Mouse (Mus musculus): ENCODE data around the gene Hist1h1e. TPM values are rescaled to one million over a fixed set of nuclear protein-coding genes. Genes with fewer than 3 reads are reported as not detected.
"Not testable (repeated sequence)": the region's sequence is repeated elsewhere in the genome, so short reads cannot be mapped to it uniquely, and the experiment has no call there.

Hist1h1e gene
- polyA plus RNA-seq, 1 experiment from 2014 or later, result 19.5 TPM

DNA sequence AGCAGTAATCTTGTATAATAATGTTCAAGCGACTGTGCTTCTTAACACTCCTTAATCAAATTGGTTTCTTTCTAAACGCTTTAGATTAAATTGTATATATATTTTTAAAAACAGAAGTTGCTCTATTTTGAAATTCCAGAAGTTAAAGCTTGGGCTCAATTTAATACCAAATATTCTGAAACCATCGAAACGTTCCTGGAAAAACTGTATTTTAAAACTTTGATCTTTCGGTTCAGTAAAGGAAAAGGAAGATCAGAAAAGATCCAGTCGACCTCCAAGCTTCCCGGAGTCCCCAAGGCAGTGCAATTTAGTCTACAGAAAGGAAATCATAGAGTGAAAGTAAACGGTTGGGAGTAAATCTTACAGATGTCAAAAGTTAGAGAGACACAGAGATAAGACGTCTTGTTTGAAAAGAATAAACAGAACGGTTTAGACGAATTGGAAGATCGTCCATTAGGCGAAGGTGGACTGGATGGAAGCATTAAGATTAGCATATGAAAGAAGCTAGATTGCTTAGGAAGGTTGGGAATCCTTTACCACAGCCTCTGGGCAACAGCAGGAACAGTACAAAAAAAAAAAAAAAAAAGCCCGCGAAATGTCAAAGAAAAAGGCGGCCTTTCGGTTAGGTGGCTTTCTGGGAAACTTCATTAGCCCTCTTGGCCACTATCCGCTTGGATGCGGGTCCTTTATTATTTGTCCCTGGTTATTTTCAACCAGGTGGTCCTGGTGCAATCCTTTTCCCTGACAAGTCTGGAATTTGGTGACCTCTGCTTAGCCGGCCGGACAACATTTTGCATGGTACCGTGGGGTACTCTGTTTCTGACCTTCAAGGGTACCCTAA, 36.0 kb downstream of the Hist1h1e start:
- Histone ChIP-seq H3K4me3 (peak overlapping the region; percentile 65), H3K9me3 (no peaks in the 10 kb centered on the region), H3K27me3 (replicated peaks; ENCODE audit: low read depth, poor library complexity, severe bottlenecking) (no peaks in the 10 kb centered on the region), H3K4me1 (peaks cover 30% of the 10 kb centered on the region), H3K36me3 (replicated peaks) (no peaks in the 10 kb centered on the region), H3K27ac (replicated peaks) (peak overlapping the region; percentile 94)
- WGBS, result 3% methylated on average over 22 of the region's 22 CpGs
- peak; percentile 34 for DNase-seq (ENCODE audit: low spot score)

DNA sequence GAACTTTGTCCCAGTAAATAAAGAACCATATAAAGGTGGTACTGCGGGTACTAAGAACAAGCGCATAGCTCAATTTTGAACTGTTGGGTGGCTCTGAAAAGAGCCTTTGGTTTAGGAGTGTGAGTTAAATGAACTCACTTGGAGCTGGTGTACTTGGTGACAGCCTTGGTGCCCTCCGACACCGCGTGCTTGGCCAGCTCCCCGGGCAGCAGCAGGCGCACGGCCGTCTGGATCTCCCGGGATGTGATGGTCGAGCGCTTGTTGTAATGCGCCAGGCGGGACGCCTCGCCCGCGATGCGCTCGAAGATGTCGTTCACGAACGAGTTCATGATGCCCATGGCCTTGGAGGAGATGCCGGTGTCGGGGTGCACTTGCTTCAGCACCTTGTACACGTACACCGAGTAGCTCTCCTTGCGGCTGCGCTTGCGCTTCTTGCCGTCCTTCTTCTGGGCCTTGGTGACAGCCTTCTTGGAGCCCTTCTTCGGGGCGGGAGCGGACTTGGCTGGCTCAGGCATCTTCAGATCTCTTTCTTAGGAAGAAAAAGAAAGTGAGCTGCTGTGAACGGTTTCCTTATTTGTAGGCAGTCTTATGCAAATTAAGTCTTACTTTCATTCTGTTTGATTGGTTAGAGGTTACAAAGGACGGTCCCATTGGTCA, 36.8 kb downstream of the Hist1h1e start:
- Histone ChIP-seq H3K4me1 (peaks cover 34% of the 10 kb centered on the region), H3K4me3 (peak overlapping the region; percentile 65), H3K27ac (replicated peaks) (peak overlapping the region; percentile 94)
- peak; percentile 81 for DNase-seq (ENCODE audit: low spot score)
- H3K27me3 ChIP-seq (replicated peaks; ENCODE audit: low read depth, poor library complexity, severe bottlenecking); H3K9me3 ChIP-seq; H3K36me3 ChIP-seq (replicated peaks): not testable (repeated sequence)
- WGBS, result under 1% methylated on average over 36 of the region's 36 CpGs

GRCm38 (mm10) chr13:23585029-23585441, 37.3 kb downstream of the Hist1h1e start:
- Histone ChIP-seq H3K4me1 (peaks cover 34% of the 10 kb centered on the region), H3K36me3 (replicated peaks) (no peaks in the 10 kb centered on the region), H3K27ac (replicated peaks) (peak overlapping the region; percentile 94), H3K27me3 (replicated peaks; ENCODE audit: low read depth, poor library complexity, severe bottlenecking) (no peaks in the 10 kb centered on the region), H3K9me3 (no peaks in the 10 kb centered on the region), H3K4me3 (peak overlapping the region; percentile 65)
- WGBS, result under 1% methylated on average over 21 of the region's 21 CpGs
- DNase-seq (ENCODE audit: low spot score), result peak; percentile 79

- H3K4me1 ChIP-seq, result peaks cover 34% of the 10 kb centered on the region
- H3K27ac ChIP-seq (replicated peaks), result peak overlapping the region; percentile 94
- H3K27me3 ChIP-seq (replicated peaks; ENCODE audit: low read depth, poor library complexity, severe bottlenecking), result no peaks in the 10 kb centered on the region
- no peaks in the 10 kb centered on the region for H3K9me3 ChIP-seq
- H3K4me3 ChIP-seq, result peak overlapping the region; percentile 65
- H3K36me3 ChIP-seq (replicated peaks), result no peaks in the 10 kb centered on the region
- peak; percentile 27 for DNase-seq (ENCODE audit: low spot score)
These were observed 38.0 kb downstream of the Hist1h1e start for GRCm38 (mm10) chr13:23584331-23584730.

DNA sequence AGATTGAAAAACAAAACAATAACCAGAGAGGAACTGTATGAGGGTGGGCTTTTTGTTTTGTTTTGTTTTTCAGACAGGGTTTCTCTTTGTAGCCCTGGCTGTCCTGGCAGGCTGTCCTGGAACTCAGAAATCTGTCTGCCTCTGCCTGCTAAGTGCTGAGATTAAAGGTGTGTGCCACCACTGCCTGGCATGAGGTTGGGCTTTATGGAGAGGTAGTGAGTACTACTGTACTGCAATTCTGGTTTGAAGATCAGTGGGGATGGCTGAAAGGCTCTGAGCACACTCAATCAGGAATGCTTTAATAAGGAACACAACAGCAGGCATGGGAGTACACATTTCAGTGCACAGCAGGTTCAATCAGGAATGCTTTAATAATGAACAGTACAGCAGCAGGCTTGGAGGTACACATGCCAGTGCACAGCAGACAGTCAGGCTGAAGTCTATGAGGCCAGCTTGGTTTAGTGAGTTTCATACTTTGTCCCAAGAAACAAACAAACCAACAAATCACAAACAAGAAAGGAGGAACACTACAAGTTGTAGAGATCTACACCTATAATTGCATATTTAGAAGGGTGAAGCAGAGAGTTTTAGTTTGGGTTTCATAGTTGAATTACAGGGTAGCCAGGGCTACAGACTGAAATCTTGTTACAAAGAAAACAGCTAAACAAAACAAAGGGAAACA, 38.8 kb downstream of the Hist1h1e start:
- peak; percentile 13 for DNase-seq (ENCODE audit: low spot score)
- peaks cover 34% of the 10 kb centered on the region for H3K4me1 ChIP-seq
- H3K4me3 ChIP-seq, result peak overlapping the region; percentile 65; the same call in 1 of the 2 replicates
- H3K27me3 ChIP-seq (replicated peaks; ENCODE audit: low read depth, poor library complexity, severe bottlenecking), result no peaks in the 10 kb centered on the region
- H3K9me3 ChIP-seq, result no peaks in the 10 kb centered on the region
- peak overlapping the region; percentile 94 for H3K27ac ChIP-seq (replicated peaks)
- no peaks in the 10 kb centered on the region for H3K36me3 ChIP-seq (replicated peaks)

DNA sequence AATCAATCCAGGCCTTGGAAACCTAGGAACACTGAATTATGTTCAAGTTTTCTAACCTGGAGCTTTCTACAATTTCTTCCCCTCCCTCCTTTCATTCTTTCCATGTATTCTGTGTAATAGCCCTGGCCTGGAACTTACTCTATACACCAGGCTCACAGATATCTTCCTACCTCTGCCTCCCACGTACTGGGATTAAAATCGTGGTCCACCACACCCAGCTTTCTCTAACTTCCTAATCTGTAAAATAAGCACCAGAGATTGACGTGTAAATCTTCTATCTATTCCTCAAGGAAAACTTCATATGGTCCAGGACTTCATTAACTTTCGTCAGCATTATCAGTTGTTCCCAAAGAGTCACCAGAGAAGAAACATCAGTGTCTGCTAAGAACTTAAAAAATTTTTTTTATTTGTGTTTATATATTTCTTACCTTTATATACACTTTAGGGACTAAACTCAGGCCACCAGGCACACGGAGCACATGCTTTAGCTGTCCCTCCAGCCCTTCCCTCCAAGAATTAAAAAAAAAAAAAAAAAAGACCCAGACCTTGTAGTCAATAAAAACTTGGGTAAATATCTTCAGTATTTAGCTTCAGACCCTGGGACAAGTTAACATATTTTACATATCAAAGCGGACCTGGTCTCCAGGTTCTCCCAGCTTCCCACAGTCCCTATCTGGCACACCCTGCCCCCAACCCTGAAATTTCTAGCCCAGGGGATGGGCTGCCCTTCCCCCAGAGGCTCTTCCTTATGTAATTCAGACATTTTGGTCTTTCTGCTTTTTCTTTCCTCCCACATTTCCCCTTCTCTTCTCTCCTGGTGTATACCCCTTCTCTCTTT, 39.9 kb downstream of the Hist1h1e start:
- WGBS, result 5% methylated on average over 6 of the region's 6 CpGs
- Histone ChIP-seq H3K36me3 (replicated peaks) (no peaks in the 10 kb centered on the region), H3K4me1 (peaks cover 35% of the 10 kb centered on the region), H3K9me3 (no peaks in the 10 kb centered on the region), H3K27me3 (replicated peaks; ENCODE audit: low read depth, poor library complexity, severe bottlenecking) (no peaks in the 10 kb centered on the region), H3K27ac (replicated peaks) (peak overlapping the region; percentile 94), H3K4me3 (peak overlapping the region; percentile 65)
- DNase-seq (ENCODE audit: low spot score), result peak; percentile 59

DNA sequence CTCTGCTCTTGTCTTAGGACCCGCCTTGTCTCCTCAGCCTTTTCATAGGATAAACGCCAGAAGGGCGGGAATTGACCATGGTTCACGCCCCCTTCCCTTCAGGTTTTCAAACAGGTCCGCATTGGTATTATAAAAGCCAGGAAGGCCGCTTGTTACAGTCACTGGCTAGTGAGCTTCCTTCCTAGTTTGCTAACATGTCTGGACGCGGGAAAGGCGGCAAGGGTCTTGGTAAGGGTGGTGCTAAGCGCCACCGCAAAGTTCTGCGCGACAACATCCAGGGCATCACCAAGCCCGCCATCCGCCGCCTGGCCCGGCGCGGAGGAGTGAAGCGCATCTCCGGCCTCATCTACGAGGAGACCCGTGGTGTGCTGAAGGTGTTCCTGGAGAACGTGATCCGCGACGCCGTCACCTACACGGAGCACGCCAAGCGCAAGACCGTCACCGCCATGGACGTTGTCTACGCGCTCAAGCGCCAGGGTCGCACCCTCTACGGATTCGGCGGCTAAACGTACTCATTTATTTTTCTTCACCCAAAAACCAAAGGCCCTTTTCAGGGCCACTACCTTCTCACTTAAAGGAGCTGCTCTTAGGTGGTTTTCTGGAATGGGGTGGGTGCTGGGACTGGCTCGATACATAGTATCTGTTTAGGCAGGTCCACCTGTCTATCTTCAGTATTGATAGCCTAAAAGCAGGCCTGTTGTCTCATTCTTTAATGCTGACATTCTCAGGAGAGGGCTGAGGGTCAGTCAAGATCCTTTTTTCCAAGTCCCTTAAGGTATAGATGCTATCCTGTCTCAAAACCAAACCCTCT, 40.7 kb downstream of the Hist1h1e start, which contains the start of gene Hist1h4d:
Gene Hist1h4d, plus strand, starts transcription at position 191 of the 811 bp plus-strand sequence.
- Histone ChIP-seq H3K36me3 (replicated peaks) (no peaks in the 10 kb centered on the region), H3K9me3 (no peaks in the 10 kb centered on the region), H3K4me1 (peaks cover 37% of the 10 kb centered on the region), H3K4me3 (peak within 1 kb of the TSS; percentile 65), H3K27me3 (replicated peaks; ENCODE audit: low read depth, poor library complexity, severe bottlenecking) (no peaks in the 10 kb centered on the region), H3K27ac (replicated peaks) (peak within 1 kb of the TSS; percentile 94)
- under 1% methylated on average over 43 of the region's 43 CpGs for WGBS
- DNase-seq (ENCODE audit: low spot score), result peak; percentile 93

DNA sequence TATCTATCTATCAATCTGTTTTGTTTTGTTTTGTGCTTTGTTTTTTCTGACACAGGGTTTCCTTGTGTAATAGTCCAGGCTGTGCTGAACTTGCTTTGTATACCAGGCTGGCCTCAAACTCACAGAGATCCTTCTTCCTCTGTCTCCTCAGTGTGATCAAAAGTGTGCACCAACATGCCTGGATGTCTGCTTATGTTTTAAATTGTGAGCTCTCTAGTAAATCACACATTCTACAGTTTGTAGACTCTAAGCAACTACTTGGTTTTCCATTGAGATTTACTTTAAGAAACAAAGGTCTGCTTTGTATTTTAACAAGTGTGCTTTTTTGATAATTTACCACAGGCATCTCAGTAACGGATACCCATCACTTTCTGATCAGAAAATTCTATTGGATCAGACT, 44.5 kb downstream of the Hist1h1e start:
- WGBS, result 85% methylated on average over 1 of the region's 1 CpGs
- no peak for DNase-seq (ENCODE audit: low spot score)
- no peaks in the 10 kb centered on the region for H3K27me3 ChIP-seq (replicated peaks; ENCODE audit: low read depth, poor library complexity, severe bottlenecking)

DNA sequence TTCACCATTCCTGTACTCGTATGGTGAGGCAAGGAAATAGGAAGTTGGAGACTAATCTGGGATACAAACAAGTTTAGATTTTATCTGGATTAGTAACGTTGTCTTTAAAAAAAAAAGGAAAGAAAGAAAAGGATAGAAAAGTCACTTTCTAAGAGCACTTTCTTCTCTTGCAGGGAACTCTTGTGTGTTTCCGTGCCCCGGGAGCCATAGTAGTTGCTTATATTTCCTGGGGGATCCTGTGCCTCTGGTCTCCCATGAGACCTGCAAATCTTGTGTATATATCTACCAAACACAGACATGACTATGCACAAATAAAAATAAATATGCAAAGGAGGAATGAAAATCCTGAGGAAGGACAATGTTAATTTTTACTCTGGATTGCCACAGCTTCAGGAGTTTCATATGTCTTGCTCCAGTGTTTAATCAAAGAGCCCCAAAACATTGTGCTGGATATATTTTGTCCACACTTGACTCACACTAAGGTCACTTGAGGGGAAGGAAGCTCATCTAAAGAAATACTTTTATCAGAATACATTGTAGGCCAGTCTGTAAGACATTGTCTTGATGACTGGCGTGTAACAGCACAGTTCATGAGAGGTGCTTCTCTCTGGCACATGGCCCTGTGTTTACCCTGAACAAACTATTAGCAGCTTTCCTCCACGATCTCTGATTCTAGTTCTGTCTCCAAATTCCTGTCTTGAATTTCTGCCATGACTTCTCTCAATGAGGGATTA, 45.3 kb downstream of the Hist1h1e start:
- H3K27ac ChIP-seq (replicated peaks), result peak overlapping the region; percentile 94
- WGBS, result 48% methylated on average over 6 of the region's 6 CpGs
- no peaks in the 10 kb centered on the region for H3K36me3 ChIP-seq (replicated peaks)
- H3K27me3 ChIP-seq (replicated peaks; ENCODE audit: low read depth, poor library complexity, severe bottlenecking), result no peaks in the 10 kb centered on the region
- H3K9me3 ChIP-seq, result no peaks in the 10 kb centered on the region
- H3K4me3 ChIP-seq, result peak overlapping the region; percentile 66
- DNase-seq (ENCODE audit: low spot score), result peak; percentile 31
- peaks cover 31% of the 10 kb centered on the region for H3K4me1 ChIP-seq

More for the DNA sequence above, 44.5 kb downstream of the Hist1h1e start:
- Histone ChIP-seq H3K36me3 (replicated peaks) (no peaks in the 10 kb centered on the region), H3K9me3 (no peaks in the 10 kb centered on the region), H3K4me3 (peak overlapping the region; percentile 66; the same call in 1 of the 2 replicates), H3K4me1 (peaks cover 29% of the 10 kb centered on the region), H3K27ac (replicated peaks) (peak overlapping the region; percentile 94)

DNA sequence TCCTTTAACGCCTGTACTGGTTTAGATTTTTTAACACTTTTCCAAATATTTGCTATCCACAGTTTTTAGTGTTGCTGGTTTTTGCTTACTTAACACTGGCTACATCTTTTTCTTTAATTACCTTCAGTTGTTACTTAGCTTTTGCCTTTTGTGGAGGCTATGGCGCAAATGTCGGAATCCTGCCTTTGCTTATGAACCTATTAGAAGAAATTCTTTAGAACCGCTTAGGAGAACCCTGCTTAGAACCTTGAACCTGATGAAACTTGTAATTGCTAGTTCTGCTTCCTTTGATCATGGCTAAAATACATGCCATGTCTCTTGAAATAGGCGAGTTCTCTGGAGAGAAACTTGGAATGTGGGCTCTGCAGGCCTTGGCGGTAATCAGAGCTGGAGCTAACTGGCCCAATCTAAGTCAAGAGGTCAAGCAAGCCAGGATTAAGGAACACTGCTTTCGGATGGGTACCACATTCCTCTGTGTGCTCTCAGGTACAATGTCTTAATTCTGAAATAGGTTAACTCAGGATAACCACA, 45.9 kb downstream of the Hist1h1e start:
- H3K27me3 ChIP-seq (replicated peaks; ENCODE audit: low read depth, poor library complexity, severe bottlenecking), result no peaks in the 10 kb centered on the region
- peaks cover 31% of the 10 kb centered on the region for H3K4me1 ChIP-seq
- H3K36me3 ChIP-seq (replicated peaks), result no peaks in the 10 kb centered on the region
- H3K9me3 ChIP-seq, result no peaks in the 10 kb centered on the region
- 4% methylated on average over 7 of the region's 7 CpGs for WGBS
- peak overlapping the region; percentile 94 for H3K27ac ChIP-seq (replicated peaks)
- DNase-seq (ENCODE audit: low spot score), result peak; percentile 59
- peak overlapping the region; percentile 66 for H3K4me3 ChIP-seq
